Mouse (Mus musculus): ENCODE data around the gene Zscan12. TPM values are rescaled to one million over a fixed set of nuclear protein-coding genes. Genes with fewer than 3 reads are reported as not detected.
A peak's percentile ranks its signal among the peaks of the same experiment; 100 is the strongest.

Zscan12 gene
- polyA plus RNA-seq (2015; fragmentation: Nextera tagmentation; extraction: Ambion mirVana): 6.4 and 6.8 TPM in 2 replicates

DNA sequence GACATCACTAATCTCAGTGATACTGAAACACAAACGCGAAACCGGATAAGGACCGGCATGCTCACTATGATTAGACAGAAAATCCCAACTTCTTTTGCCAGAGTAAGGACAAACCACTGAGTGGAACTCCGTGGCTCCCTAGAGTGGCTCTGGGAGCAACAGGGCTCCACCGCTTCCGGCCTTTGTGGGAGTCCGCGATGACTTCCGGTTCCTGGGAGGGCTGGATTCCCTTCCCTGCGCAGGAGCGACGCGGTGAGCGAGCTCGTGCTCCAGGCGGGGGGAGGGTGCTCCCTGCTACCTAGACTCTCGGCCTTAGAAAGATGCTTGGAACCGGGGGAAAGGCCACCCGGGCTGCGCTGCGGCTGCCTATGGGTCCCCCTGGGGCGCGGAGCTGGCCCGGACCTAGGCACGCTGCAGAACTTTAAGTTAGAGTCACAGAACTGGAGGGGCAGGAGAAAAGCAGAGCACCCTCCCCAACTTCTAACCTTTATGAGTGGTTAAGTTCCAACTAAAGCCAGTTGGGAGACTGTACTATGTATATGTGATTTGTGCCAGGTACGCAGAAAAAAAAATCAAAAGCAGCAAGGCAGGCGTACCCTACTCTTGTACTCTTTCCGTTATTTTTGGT, at the start of gene Zscan12:
Gene Zscan12 (plus strand): TSS at position 200 of the 628 bp plus-strand sequence.
- under 1% methylated on average over 29 of the region's 29 CpGs for whole genome bisulfite sequencing
- H3K4me2 ChIP-seq (replicated peaks; ENCODE audit: low read depth, low read length): peak within 1 kb of the TSS; percentile 68

GRCm38 (mm10) chr13:21312854-21313253, 49.8 kb upstream of the Zscan12 start:
- Histone ChIP-seq H3K27me3 (replicated peaks; ENCODE audit: insufficient read depth, low read length) (no peaks in the 10 kb centered on the region), H3K4me2 (replicated peaks; ENCODE audit: low read depth, low read length) (no peak overlapping the region), H3K27ac (ENCODE audit: low read length) (no peak overlapping the region), H3K4me1 (ENCODE audit: insufficient read depth, low read depth, low read length) (no peaks in the 10 kb centered on the region), H3K9me3 (ENCODE audit: low read length) (no peaks in the 10 kb centered on the region), H3K36me3 (ENCODE audit: insufficient read depth, low read length) (no peaks in the 10 kb centered on the region), H3K9ac (replicated peaks; ENCODE audit: low read depth) (no peak overlapping the region), H3K4me3 (ENCODE audit: low read depth, low read length) (no peak overlapping the region)
- DNase-seq (ENCODE audit: low spot score): no peak
- ATAC-seq: no peak
- TF ChIP-seq CTCF (IDR thresholded peaks at IDR 0.05) (no peak), EP300 (IDR thresholded peaks at IDR 0.05) (no peak)
- WGBS: 40% methylated on average over 3 of the region's 5 CpGs

More for the DNA sequence above, at the start of gene Zscan12:
- no peaks in the 10 kb centered on the region; the same call in 1 of the 2 replicates for H3K4me1 ChIP-seq (ENCODE audit: insufficient read depth, low read depth, low read length)
- DNase-seq (ENCODE audit: low spot score) (peak; percentile 98), ATAC-seq (peak; percentile 100)
- no peaks in the 10 kb centered on the region for H3K9me3 ChIP-seq (ENCODE audit: low read length)
- no peaks in the 10 kb centered on the region for H3K27me3 ChIP-seq (replicated peaks; ENCODE audit: insufficient read depth, low read length)
- peak within 1 kb of the TSS; percentile 64 for H3K9ac ChIP-seq (replicated peaks; ENCODE audit: low read depth)
- H3K27ac ChIP-seq (ENCODE audit: low read length): peak within 1 kb of the TSS; percentile 65
- H3K36me3 ChIP-seq (ENCODE audit: insufficient read depth, low read length): no peaks in the 10 kb centered on the region
- TF ChIP-seq EP300 (IDR thresholded peaks at IDR 0.05): no peak
- peak within 1 kb of the TSS; percentile 75 for H3K4me3 ChIP-seq (ENCODE audit: low read depth, low read length)

- no peaks in the 10 kb centered on the region for H3K4me1 ChIP-seq (ENCODE audit: insufficient read depth, low read depth, low read length)
- H3K9ac ChIP-seq (replicated peaks; ENCODE audit: low read depth): no peak overlapping the region
- H3K4me2 ChIP-seq (replicated peaks; ENCODE audit: low read depth, low read length): no peak overlapping the region
- ATAC-seq (peak; percentile 73), DNase-seq (ENCODE audit: low spot score) (peak; percentile 66)
- TF ChIP-seq CTCF (IDR thresholded peaks at IDR 0.05) (no peak), EP300 (IDR thresholded peaks at IDR 0.05) (no peak)
- H3K36me3 ChIP-seq (ENCODE audit: insufficient read depth, low read length): no peaks in the 10 kb centered on the region
- no peaks in the 10 kb centered on the region for H3K9me3 ChIP-seq (ENCODE audit: low read length)
- WGBS: 50% methylated on average over 4 of the region's 4 CpGs
- H3K27ac ChIP-seq (ENCODE audit: low read length): no peak overlapping the region
- H3K27me3 ChIP-seq (replicated peaks; ENCODE audit: insufficient read depth, low read length): no peaks in the 10 kb centered on the region
- no peak overlapping the region for H3K4me3 ChIP-seq (ENCODE audit: low read depth, low read length)
These were observed 48.7 kb upstream of the Zscan12 start for GRCm38 (mm10) chr13:21313903-21314302.

GRCm38 (mm10) chr13:21320262-21320661, 42.4 kb upstream of the Zscan12 start:
- no peak for ATAC-seq
- Histone ChIP-seq H3K9me3 (ENCODE audit: low read length) (no peaks in the 10 kb centered on the region), H3K36me3 (ENCODE audit: insufficient read depth, low read length) (no peaks in the 10 kb centered on the region), H3K27me3 (replicated peaks; ENCODE audit: insufficient read depth, low read length) (no peaks in the 10 kb centered on the region), H3K4me3 (ENCODE audit: low read depth, low read length) (no peak overlapping the region), H3K9ac (replicated peaks; ENCODE audit: low read depth) (no peak overlapping the region), H3K27ac (ENCODE audit: low read length) (no peak overlapping the region), H3K4me2 (replicated peaks; ENCODE audit: low read depth, low read length) (no peak overlapping the region), H3K4me1 (ENCODE audit: insufficient read depth, low read depth, low read length) (no peaks in the 10 kb centered on the region)
- whole genome bisulfite sequencing: 46% methylated on average over 3 of the region's 3 CpGs
- DNase-seq (ENCODE audit: low spot score): no peak
- TF ChIP-seq CTCF (IDR thresholded peaks at IDR 0.05) (no peak), EP300 (IDR thresholded peaks at IDR 0.05) (no peak)

GRCm38 (mm10) chr13:21321890-21322494, 40.6 kb upstream of the Zscan12 start:
- no peaks in the 10 kb centered on the region for H3K4me1 ChIP-seq (ENCODE audit: insufficient read depth, low read depth, low read length)
- TF ChIP-seq EP300 (IDR thresholded peaks at IDR 0.05) (no peak), CTCF (IDR thresholded peaks at IDR 0.05) (no peak)
- DNase-seq (ENCODE audit: low spot score): no peak
- no peak overlapping the region for H3K27ac ChIP-seq (ENCODE audit: low read length)
- H3K9me3 ChIP-seq (ENCODE audit: low read length): no peaks in the 10 kb centered on the region
- no peak overlapping the region for H3K9ac ChIP-seq (replicated peaks; ENCODE audit: low read depth)
- H3K4me3 ChIP-seq (ENCODE audit: low read depth, low read length): no peak overlapping the region
- H3K36me3 ChIP-seq (ENCODE audit: insufficient read depth, low read length): no peaks in the 10 kb centered on the region
- 0 out of 2 replicates have a peak overlapping the region, but pooled peaks have one; percentile 12 for H3K4me2 ChIP-seq (replicated peaks; ENCODE audit: low read depth, low read length)
- no peak for ATAC-seq
- WGBS: 12% methylated on average over 18 of the region's 18 CpGs
- no peaks in the 10 kb centered on the region for H3K27me3 ChIP-seq (replicated peaks; ENCODE audit: insufficient read depth, low read length)

DNA sequence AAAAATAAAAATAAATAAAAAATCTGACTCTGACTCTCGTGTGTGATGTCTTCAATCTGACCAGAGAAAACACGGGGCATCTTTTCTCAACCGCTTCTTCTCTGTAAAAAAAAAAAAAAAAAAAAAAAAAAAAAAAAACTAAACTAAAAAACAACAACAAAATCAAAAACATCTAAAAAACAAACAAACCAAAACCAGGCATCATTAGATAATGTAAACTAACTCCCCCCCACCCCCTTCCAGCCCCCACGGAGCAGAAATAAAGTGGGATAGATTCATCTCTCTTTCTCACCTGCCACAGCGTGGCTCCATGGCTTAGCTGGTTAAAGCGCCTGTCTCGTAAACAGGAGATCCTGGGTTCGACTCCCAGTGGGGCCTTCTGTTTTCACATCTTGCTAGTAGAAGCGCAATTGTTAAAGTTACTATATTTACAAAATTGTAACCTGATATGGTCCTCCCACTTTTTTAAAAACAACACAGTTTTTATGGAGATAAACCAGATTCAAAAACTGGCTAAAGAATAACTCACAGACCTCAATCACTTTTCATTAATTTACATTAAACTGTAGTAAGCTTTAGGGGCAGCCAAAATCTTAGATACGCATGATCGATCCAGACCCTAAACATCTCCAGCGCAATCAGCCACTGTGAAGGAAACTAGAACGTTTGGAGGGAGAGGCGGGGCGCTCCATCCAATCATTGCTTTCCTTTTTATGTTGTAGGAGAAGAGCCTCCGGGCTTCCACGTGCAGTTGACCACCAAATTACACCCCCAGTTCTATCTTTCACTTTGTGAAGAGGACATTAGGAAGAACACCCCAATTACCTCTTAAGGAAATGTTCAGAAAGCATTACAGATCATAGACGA, 39.9 kb upstream of the Zscan12 start:
- WGBS: 15% methylated on average over 18 of the region's 18 CpGs
- Histone ChIP-seq H3K4me3 (ENCODE audit: low read depth, low read length) (no peak overlapping the region), H3K9ac (replicated peaks; ENCODE audit: low read depth) (no peak overlapping the region), H3K4me2 (replicated peaks; ENCODE audit: low read depth, low read length) (no peak overlapping the region), H3K4me1 (ENCODE audit: insufficient read depth, low read depth, low read length) (no peaks in the 10 kb centered on the region), H3K36me3 (ENCODE audit: insufficient read depth, low read length) (no peaks in the 10 kb centered on the region), H3K27ac (ENCODE audit: low read length) (no peak overlapping the region), H3K9me3 (ENCODE audit: low read length) (no peaks in the 10 kb centered on the region), H3K27me3 (replicated peaks; ENCODE audit: insufficient read depth, low read length) (no peaks in the 10 kb centered on the region)
- no peak for ATAC-seq
- no peak for TF ChIP-seq CTCF (IDR thresholded peaks at IDR 0.05)
- no peak for DNase-seq (ENCODE audit: low spot score)
